Mouse (Mus musculus): ENCODE measurements at regions not wholly inside any gene's neighbourhood (a gene's known extent, or its start where the extent isn't known, plus 50 kb on each side); places are given as distances from the start of the nearest gene placed in this dataset.

GRCm38 (mm10) chr2:171670945-171671547, 372.2 kb downstream of the Cbln4 start:
- no peak for DNase-seq

GRCm38 (mm10) chr2:171668791-171669645, 374.2 kb downstream of the Cbln4 start:
- DNase-seq, result no peak

GRCm38 (mm10) chr2:171662571-171662970, 380.7 kb downstream of the Cbln4 start:
- no peak for DNase-seq

GRCm38 (mm10) chr2:171661896-171662511, 381.3 kb downstream of the Cbln4 start:
- no peak for DNase-seq

GRCm38 (mm10) chr2:171657125-171657524, 386.1 kb downstream of the Cbln4 start:
- no peak for DNase-seq

GRCm38 (mm10) chr2:171641730-171642129, 401.5 kb downstream of the Cbln4 start:
- no peak for DNase-seq

- no peak for DNase-seq
Observed at GRCm38 (mm10) chr2:171640478-171640877, 402.8 kb downstream of the Cbln4 start.

- no peak for DNase-seq
Observed at GRCm38 (mm10) chr2:171638931-171639330, 404.3 kb downstream of the Cbln4 start.

GRCm38 (mm10) chr2:171636837-171637236, 406.4 kb downstream of the Cbln4 start:
- DNase-seq, result no peak

- DNase-seq, result peak; percentile 5
Observed at GRCm38 (mm10) chr2:171633355-171634097, 409.7 kb downstream of the Cbln4 start.

GRCm38 (mm10) chr2:171630101-171630715, 413.1 kb downstream of the Cbln4 start:
- DNase-seq, result peak; percentile 18

GRCm38 (mm10) chr2:171628182-171628850, 414.9 kb downstream of the Cbln4 start:
- no peak for DNase-seq

GRCm38 (mm10) chr2:171620668-171621067, 422.6 kb downstream of the Cbln4 start:
- DNase-seq, result no peak

- DNase-seq, result no peak
Observed at GRCm38 (mm10) chr2:171620253-171620652, 423.0 kb downstream of the Cbln4 start.

- no peak for DNase-seq
Observed at GRCm38 (mm10) chr2:171618771-171619170, 424.5 kb downstream of the Cbln4 start.

GRCm38 (mm10) chr2:171618333-171618732, 424.9 kb downstream of the Cbln4 start:
- no peak for DNase-seq

GRCm38 (mm10) chr2:171615462-171615861, 427.8 kb downstream of the Cbln4 start:
- no peak for DNase-seq

GRCm38 (mm10) chr2:171605064-171605463, 438.2 kb downstream of the Cbln4 start:
- no peak for DNase-seq

- no peak for DNase-seq
Observed at GRCm38 (mm10) chr2:171595240-171595639, 448.0 kb downstream of the Cbln4 start.

- DNase-seq, result no peak
Observed at GRCm38 (mm10) chr2:171593884-171594283, 449.4 kb downstream of the Cbln4 start.

GRCm38 (mm10) chr2:171592315-171592714, 451.0 kb downstream of the Cbln4 start:
- no peak for DNase-seq

GRCm38 (mm10) chr2:171588158-171588557, 455.1 kb downstream of the Cbln4 start:
- no peak for DNase-seq
